Mouse (Mus musculus) layer of hippocampus, postnatal 10 days (tissue): ENCODE results near the gene Pdk2. TPM values are rescaled to one million over a fixed set of nuclear protein-coding genes. Genes with fewer than 3 reads are reported as not detected.

Source experiments
- DNase-seq, 2 experiments: peaks; one replicate each; pipeline ENCODE4 v3.0.0; 2021; ENCODE audit warnings: low spot score in 2 of 2
- long read RNA-seq: library from polyadenylated mRNA; stranded (forward); transcript quantifications from one replicate; pipeline ENCODE4 v2.0.0, GENCODE M21; 2023
- total RNA-seq, 2 experiments: library from RNA; stranded (reverse); gene quantifications; 2 replicates each; pipeline ENCODE4 v1.2.3; 2021

The Pdk2 gene
- 10 to 100 TPM; 48.9 to 49.7 TPM for total RNA-seq
- long read RNA-seq, transcript Pdk2-201 (11 exons, 2,246 nt) = major isoform, 61 of 72 reads
- long read RNA-seq, partial matches to known transcripts = 6 of 72 reads
- long read RNA-seq, other reads (novel, unspliced or antisense) = 5 of 72 reads

- peak; percentile 94 to 95 for DNase-seq
Observed at GRCm38 (mm10) chr11:95041139-95041609, at the start of gene Pdk2. Gene Pdk2 (minus strand): TSS chr11:95041354.

DNA sequence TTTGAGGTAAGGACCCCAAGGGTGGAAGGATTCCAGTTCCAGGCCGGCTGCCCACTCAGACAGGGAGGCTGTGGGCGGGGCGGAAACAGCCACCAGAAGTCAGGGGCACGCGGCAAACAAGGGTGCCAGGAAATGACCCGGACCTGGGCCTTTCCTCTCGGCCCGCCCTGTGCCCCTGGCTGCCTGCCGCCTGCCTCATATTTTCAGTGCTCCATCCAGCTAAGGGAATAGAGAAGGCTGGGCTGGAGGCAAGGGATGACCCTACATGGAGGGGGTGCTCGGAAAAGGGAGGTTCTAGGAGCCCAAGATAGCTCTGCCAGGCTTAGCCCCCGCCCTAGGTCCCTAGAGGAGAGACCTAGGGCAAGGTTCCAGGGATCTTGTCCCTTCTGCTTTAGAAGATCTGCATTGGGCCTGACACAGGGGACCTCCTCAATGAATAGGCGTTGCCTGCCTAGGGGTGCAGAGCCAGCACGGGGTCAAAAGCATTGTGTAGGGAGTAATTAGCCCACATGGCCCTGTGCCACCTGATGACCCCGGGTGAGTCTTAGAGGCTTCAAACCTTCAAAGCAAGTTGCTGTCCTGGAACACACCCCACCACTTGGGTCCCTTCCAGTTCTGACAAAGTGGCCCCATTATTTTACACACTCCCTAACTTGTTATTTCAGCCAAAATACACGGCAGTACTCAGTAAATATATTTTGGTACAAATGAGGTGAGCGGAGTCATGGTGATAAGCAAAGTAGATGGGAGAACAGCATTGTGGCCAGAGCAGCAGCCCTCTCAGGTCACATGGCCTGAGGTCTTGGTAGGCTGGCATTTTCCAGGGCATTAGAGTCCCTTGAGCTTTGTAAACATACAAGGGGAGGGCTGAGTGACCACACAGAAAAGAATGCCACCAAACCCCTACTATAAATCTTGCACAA, 48.0 kb upstream of the Pdk2 start:
- no peak for DNase-seq

- DNase-seq = no peak
Observed at GRCm38 (mm10) chr11:95088286-95088685, 47.1 kb upstream of the Pdk2 start.

DNA sequence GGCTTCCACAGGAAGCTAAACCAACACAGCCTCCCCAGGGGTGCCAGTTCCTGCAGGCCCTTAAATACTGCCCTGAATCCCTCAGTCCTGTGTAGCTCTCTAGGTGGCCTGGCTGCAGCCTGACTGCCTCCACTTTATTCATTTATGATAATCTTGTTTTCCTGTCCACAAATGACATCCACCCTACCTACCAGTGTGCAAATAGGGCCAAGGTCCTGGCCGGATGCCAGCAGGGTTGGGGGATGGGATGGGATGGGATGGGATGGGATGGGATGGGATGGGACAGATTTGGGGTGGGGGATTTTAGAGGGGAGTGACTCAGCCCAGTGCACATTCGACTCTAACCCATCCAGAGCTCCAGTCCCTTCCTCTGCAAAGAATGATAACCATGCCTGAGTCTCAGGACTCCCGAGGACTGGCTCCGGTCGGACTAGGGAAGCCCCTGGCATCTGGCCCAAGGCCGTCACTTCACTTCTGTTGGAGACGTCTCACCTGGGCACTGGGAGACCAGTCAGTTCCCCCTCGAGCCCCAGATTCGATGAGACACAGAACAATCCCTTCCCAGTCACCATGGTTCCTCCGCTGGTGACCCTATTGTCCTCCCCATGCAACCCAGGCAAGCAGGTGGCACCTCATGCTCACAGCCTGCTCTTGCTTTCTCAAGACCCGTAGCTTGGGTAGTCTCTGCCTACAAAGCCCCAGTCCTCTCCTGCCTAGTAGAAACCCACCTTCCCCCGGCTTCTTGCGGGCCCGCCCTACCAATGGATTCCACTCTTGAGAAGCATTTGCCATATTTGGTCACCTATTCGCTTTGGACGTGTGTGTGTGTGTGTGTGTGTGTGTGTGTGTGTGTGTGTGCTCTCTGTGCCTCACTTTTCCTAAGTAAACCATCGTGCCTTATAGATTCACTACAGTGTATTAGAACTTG, 46.4 kb upstream of the Pdk2 start:
- no peak for DNase-seq

- no peak for DNase-seq
Observed at GRCm38 (mm10) chr11:95086229-95086628, 45.1 kb upstream of the Pdk2 start.

DNA sequence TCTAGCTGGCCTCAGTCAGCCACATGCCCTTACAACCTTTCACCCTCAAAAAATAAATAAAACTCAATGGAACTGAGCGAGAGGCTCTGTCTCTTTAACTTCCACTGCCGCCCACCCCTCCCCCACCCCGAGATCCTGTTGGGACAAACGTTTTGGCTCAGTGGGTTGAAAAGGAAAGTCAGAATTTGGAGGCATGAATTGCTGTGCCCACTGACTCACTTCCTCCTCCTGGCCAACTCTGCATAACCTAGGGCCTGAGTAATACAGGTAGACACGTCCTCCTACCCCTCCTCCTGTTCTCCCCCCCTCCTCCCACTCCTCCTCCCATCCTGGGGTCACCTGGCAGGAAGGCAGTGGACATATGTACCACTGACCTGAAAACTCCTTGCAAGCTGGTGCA, 44.6 kb upstream of the Pdk2 start:
- no peak for DNase-seq

- DNase-seq = no peak
Observed at GRCm38 (mm10) chr11:95084811-95085382, 43.7 kb upstream of the Pdk2 start.

DNA sequence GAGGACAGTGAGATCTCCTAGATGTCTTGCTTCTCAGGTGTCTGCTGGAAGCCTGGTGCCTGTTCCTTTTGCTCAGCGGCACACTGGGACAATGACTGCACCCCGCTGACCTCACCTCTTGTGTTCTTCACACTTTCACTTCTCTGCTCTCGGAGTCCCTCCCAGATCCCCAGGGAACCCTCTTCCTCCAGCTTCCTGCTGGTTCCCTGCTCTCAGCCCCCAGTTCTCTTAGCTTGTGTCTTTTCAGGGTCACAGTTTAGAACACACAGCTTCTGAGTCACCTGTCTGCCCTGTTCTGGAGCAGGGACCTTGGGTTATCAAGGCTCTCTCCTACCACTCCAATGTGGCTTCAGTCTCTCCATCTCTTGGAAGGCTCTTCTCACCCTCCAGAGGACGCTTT, 43.0 kb upstream of the Pdk2 start:
- no peak for DNase-seq

GRCm38 (mm10) chr11:95082896-95083295, 41.7 kb upstream of the Pdk2 start:
- no peak for DNase-seq

- no peak for DNase-seq
Observed at GRCm38 (mm10) chr11:95080783-95081182, 39.6 kb upstream of the Pdk2 start.

DNA sequence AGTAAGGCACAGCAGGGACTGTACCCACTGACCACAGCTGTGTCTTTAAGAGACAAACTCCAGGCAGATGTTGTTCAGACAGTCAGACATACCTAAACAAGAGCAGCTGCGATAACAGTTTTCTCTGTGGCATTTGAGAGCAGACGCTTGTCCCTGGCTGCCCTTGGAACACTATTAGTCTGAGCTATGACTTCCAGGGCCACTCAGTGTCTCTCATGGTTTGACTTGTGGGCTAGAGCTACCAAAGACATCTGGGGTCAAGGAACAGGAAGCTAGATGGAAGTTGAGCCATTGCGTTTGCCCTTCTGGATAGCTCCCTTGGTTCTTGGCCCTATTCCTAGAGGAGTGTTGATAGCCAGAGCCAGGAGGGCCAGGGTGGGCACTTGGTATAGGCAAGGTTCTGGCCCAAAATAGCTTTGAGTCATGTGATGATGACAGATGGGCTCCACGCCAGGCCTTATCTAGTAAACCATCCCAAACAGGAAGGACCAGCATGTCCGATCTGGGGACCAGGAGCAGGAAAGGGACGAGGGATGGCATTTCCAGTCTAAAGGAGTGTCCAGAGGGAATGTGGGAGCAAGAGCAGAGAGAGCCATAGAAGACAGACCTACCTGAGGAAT, 38.2 kb upstream of the Pdk2 start:
- no peak for DNase-seq

DNA sequence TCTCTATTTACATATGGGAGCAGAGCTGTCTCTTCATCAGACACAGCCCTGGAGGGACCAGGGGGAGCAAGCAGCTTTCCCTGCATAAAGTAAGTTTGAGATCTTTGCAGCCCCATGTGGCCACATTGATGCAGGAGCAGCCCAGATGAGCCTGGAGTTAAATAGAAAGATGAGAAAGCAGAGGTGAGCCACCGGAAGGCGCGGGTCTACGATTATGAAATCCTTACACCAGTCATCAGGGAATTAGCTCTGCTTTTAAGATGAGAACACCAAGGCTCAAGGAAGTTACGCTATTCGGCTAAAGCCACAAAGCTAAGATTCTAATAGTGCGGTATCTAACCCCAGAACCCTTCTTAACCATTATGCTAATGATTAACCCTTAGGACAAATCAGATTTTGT, 36.8 kb upstream of the Pdk2 start:
- DNase-seq = no peak

DNA sequence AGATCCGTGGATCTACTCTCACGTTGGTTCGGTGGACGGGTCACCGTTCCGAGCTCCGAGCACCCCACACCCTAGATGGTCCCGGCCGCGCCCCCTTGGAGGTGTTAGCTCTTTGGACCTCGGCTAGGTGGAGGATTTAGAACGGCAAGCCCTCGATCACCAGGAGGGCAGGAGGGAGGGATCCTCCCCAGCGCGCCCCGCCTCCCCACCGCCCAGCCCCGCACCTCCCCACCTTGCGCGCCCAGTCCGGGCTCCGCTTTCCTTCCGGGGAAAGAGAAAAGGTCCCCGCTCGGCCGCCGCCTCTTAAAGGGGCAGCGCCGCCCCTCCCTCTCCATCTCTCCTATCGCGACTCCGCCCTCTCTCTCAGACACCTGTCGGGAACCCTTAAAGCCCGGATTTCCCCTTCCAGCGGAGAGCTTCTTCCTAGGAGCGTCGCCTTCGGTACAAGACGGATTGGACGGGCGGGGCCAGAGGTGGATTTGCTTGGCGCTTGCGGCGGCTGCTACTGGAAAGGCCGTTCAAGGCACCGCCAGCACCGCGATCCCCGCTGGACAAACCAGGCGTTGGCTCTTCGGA, 35.5 kb upstream of the Pdk2 start, which contains the start of gene Itga3:
TSS of gene Itga3 (minus strand) at position 266 of the 576 bp plus-strand sequence.
- peak; percentile 47 to 54 for DNase-seq

- peak in 1 of 2 experiments; percentile 58 for DNase-seq
Observed at GRCm38 (mm10) chr11:95076041-95076535, 34.9 kb upstream of the Pdk2 start.

DNA sequence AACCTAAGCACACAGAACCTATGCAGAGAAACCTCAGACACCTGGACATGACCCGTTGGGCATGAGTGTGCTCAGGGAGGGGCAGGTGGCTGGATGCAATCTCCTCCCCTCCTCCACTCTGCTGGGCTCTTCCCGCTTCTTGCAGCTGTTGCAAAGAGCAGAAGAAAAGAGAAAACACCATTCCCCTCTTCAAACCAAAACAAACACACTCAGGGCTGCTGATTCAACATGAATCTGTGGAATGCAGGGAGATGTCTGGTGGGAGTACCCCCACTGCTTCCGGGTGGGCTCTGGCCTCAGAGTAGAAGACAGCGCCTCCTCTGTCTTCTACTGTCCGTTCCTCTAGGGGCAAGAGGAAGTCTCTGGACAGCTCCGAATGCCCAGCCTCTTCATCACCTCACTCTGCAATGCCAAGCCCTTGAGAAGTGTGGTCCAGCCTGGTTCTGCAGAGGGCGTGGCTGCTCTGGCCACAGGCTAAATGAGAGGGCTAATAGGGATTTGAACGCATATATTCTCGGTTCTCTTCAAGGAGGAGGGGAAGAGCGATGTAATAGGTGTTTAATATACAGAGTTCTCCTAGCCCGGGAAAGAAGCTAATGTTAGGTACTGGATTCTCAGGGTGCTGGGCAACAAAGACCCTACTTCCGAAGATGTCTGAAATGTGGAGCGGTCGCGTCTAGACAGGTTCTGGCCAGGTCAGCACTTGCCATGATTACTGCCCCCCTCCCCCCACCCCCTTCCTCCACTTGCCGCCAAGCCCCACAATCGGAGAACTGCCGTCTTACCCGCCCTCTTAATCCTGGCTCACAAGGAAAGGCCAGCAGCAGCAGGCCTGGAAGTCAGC, 34.3 kb upstream of the Pdk2 start:
- DNase-seq = no peak

DNA sequence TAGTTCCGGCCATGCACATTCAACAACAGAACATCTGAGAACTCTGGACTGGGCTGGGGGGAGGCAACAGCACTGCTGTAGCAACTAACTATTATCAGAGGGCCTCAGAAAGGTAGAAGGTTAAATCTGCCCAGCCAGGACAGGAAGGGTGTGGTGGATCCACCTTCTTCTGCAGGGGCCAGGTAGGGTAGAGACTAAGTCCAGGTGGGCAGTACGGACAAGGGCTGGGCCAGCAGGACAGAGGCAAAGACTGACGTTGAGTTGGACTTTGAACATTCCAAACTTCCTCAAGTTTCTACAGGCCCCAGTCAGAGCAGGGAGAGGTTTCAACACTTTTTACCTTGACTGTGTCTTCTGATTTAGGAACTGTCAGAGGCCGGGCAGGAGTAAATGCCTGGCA, 33.5 kb upstream of the Pdk2 start:
- no peak for DNase-seq

DNA sequence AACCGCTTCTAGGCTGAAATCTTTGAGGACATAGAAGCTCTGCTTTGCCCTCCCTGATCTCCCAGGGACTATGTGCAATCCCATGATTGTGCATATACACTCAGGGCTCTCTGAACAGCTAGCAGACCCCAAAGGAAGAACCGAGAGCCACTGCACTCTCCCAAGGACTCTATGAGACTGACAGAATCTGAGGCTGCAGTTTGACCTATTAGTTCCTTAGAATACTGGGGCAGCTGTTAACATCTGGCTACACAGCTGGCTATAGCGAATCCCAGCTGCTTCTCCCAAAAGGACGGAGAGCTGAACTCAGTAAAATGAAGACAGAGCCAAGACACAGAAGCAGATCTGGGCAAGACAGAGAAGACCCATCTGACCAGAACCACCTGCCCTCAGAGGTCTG, 32.7 kb upstream of the Pdk2 start:
- DNase-seq = no peak

- no peak for DNase-seq
Observed at GRCm38 (mm10) chr11:95072804-95073203, 31.6 kb upstream of the Pdk2 start.

- no peak for DNase-seq
Observed at GRCm38 (mm10) chr11:95072136-95072535, 31.0 kb upstream of the Pdk2 start.
